Mouse (Mus musculus): ENCODE data around the gene Kbtbd13. TPM values are rescaled to one million over a fixed set of nuclear protein-coding genes. Genes with fewer than 3 reads are reported as not detected.
"Not testable (repeated sequence)": the region's sequence is repeated elsewhere in the genome, so short reads cannot be mapped to it uniquely, and the experiment has no call there.

Kbtbd13 gene
- polyA plus RNA-seq, 1 experiment from 2014 or later = 1.3 TPM

DNA sequence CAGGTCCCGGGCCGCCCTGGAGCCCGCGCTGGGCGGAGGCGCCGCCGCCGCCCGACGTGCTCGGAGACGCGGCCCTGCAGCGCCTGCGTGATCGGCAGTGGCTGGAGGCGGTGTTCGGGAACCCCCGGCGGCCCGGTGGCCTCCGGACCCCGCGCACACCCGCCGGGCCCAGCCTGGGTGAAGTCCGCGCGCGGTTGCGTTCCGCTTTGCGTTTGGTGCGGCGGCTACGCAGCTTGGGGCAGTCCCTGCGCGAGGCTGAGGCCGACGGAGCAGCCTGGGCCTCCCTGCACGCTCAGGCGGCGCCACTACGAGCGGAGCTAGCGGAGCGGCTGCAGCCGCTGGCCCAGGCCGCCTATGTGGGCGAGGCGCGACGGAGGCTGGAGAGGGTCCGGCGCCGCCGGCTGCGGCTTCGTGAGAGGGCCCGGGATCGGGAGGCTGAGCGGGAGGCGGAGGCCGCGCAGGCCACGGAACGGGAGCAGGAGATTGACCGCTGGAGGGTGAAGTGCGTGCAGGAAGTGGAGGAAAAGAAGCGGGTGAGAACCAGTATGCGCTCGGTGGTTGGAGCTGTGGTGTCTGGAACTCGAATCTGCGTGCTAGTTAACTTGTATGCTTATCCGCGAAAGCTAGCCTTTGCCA lies 44.9 kb downstream of the Kbtbd13 start:
- H3K36me3 ChIP-seq (ENCODE audit: control insufficient read depth, insufficient read depth, low read length) = no peaks in the 10 kb centered on the region
- no peaks in the 10 kb centered on the region for H3K27me3 ChIP-seq (ENCODE audit: control insufficient read depth, insufficient read depth, low read length)
- WGBS = under 1% methylated on average over 76 of the region's 77 CpGs
- H3K9ac ChIP-seq (ENCODE audit: low read length) = peak overlapping the region; percentile 97
- ATAC-seq (ENCODE audit: insufficient read depth, low FRiP score) = peak; percentile 77
- 0 out of 2 replicates have a peak, but pooled peaks cover 5% of the 10 kb centered on the region for H3K9me3 ChIP-seq (replicated peaks; ENCODE audit: control insufficient read depth, low read length)
- peak overlapping the region; percentile 97 for H3K27ac ChIP-seq (ENCODE audit: low read length)
- peak overlapping the region; percentile 93 for H3K4me2 ChIP-seq (ENCODE audit: low read depth, low read length)
- H3K4me1 ChIP-seq (ENCODE audit: control insufficient read depth, insufficient read depth, low read length) = peaks cover 11% of the 10 kb centered on the region
- H3K4me3 ChIP-seq (replicated peaks; ENCODE audit: low read length) = peak overlapping the region; percentile 99

DNA sequence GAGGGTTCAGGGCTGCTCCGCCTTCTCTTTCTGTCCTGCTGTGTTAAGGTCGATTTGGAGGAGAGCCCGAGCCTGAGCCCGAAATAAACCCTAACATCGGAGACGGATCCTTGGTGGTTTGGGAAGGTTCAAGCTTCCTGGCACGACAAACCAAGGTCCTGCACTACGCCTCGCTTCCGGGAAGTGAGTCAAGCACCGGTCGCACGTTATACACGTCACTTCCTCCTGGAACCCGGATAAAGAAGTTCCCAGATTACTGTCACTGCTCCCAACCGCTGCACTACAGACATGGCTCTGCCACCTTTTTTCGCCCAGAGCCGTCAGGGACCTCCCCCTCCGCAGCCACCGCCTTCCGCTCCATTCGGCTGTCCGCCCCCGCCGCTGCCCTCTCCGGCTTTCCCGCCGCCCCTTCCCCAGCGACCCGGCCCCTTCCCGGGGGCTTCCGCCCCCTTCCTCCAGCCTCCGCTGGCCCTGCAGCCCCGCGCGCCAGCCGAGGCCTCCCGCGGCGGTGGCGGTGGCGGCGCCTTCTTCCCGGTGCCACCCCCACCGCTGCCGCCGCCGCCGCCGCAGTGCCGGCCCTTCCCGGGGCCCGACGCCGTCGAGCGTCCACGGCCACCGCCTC lies 45.5 kb downstream of the Kbtbd13 start, which contains the start of gene Pdcd7:
Pdcd7 (plus strand) TSS at position 251 of the 622 bp plus-strand sequence.
- peak within 1 kb of the TSS; percentile 97 for H3K27ac ChIP-seq (ENCODE audit: low read length)
- H3K9me3 ChIP-seq (replicated peaks; ENCODE audit: control insufficient read depth, low read length) = 0 out of 2 replicates have a peak, but pooled peaks cover 5% of the 10 kb centered on the region
- peaks cover 11% of the 10 kb centered on the region for H3K4me1 ChIP-seq (ENCODE audit: control insufficient read depth, insufficient read depth, low read length)
- peak within 1 kb of the TSS; percentile 99 for H3K4me3 ChIP-seq (replicated peaks; ENCODE audit: low read length)
- peak within 1 kb of the TSS; percentile 97 for H3K9ac ChIP-seq (ENCODE audit: low read length)
- H3K4me2 ChIP-seq (ENCODE audit: low read depth, low read length) = peak within 1 kb of the TSS; percentile 93
- no peaks in the 10 kb centered on the region for H3K36me3 ChIP-seq (ENCODE audit: control insufficient read depth, insufficient read depth, low read length)
- ATAC-seq (ENCODE audit: insufficient read depth, low FRiP score) = peak; percentile 94
- H3K27me3 ChIP-seq (ENCODE audit: control insufficient read depth, insufficient read depth, low read length) = no peaks in the 10 kb centered on the region
- under 1% methylated on average over 57 of the region's 59 CpGs for WGBS

DNA sequence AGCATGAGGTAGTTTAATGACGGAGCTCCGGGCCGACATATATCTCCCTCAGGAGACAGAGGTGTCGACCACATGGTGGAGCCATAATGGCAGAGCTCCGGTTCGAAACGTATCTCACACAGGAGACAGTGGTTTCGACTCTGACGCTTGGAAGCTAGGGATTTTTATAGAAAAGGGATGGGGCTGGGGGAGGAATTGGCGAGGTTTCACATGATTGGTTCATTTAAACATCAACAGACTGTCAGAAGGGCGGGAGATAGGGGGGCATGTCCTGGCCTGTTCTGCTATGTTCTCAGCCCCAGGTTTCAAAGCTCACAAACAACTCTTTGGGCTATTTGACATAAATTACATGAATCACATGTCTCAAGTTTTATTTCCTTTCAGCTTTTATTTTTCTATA lies 46.0 kb downstream of the Kbtbd13 start:
- not testable (repeated sequence) for H3K36me3 ChIP-seq (ENCODE audit: control insufficient read depth, insufficient read depth, low read length); H3K9me3 ChIP-seq (replicated peaks; ENCODE audit: control insufficient read depth, low read length); ATAC-seq (ENCODE audit: insufficient read depth, low FRiP score); H3K27me3 ChIP-seq (ENCODE audit: control insufficient read depth, insufficient read depth, low read length)
- peak overlapping the region; percentile 97 for H3K27ac ChIP-seq (ENCODE audit: low read length)
- H3K4me2 ChIP-seq (ENCODE audit: low read depth, low read length) = peak overlapping the region; percentile 93
- H3K9ac ChIP-seq (ENCODE audit: low read length) = peak overlapping the region; percentile 97
- 72% methylated on average over 11 of the region's 11 CpGs for WGBS
- peaks cover 11% of the 10 kb centered on the region for H3K4me1 ChIP-seq (ENCODE audit: control insufficient read depth, insufficient read depth, low read length)
- H3K4me3 ChIP-seq (replicated peaks; ENCODE audit: low read length) = peak overlapping the region; percentile 99

DNA sequence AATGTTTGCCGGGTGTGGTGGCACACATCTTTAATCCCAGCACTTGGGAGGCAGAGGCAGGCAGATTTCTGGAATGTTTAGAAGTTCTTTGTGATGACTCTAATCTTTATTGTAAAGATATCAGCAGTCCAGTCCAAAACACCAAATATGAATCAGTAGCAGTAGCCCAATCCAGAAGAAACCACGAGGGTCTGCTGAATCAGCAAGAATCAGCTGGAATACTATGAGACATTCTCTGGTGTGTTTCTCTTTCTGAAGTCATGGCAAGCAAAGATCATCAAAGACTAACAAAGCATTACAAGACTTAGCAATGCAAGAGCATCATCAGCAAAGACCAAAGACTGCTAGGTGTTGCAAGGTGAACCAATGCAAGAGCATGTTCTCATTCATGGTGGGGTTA lies 51.0 kb downstream of the Kbtbd13 start:
- H3K4me3 ChIP-seq (replicated peaks; ENCODE audit: low read length) = no peak overlapping the region
- H3K27ac ChIP-seq (ENCODE audit: low read length) = no peak overlapping the region
- 87% methylated on average over 2 of the region's 2 CpGs for WGBS
- no peaks in the 10 kb centered on the region for H3K36me3 ChIP-seq (ENCODE audit: control insufficient read depth, insufficient read depth, low read length)
- H3K4me2 ChIP-seq (ENCODE audit: low read depth, low read length) = no peak overlapping the region
- H3K4me1 ChIP-seq (ENCODE audit: control insufficient read depth, insufficient read depth, low read length) = no peaks in the 10 kb centered on the region
- H3K27me3 ChIP-seq (ENCODE audit: control insufficient read depth, insufficient read depth, low read length) = no peaks in the 10 kb centered on the region
- no peak for ATAC-seq (ENCODE audit: insufficient read depth, low FRiP score)
- H3K9ac ChIP-seq (ENCODE audit: low read length) = no peak overlapping the region
- H3K9me3 ChIP-seq (replicated peaks; ENCODE audit: control insufficient read depth, low read length) = peaks cover 5% of the 10 kb centered on the region; the same call in 1 of the 2 replicates

- Histone ChIP-seq H3K27me3 (ENCODE audit: control insufficient read depth, insufficient read depth, low read length) (no peaks in the 10 kb centered on the region), H3K4me2 (ENCODE audit: low read depth, low read length) (no peak overlapping the region), H3K27ac (ENCODE audit: low read length) (no peak overlapping the region), H3K4me1 (ENCODE audit: control insufficient read depth, insufficient read depth, low read length) (no peaks in the 10 kb centered on the region), H3K36me3 (ENCODE audit: control insufficient read depth, insufficient read depth, low read length) (no peaks in the 10 kb centered on the region), H3K9ac (ENCODE audit: low read length) (no peak overlapping the region), H3K9me3 (replicated peaks; ENCODE audit: control insufficient read depth, low read length) (no peaks in the 10 kb centered on the region; the same call in 1 of the 2 replicates), H3K4me3 (replicated peaks; ENCODE audit: low read length) (no peak overlapping the region)
- ATAC-seq (ENCODE audit: insufficient read depth, low FRiP score) = no peak
- 83% methylated on average over 4 of the region's 4 CpGs for WGBS
These were observed 52.3 kb downstream of the Kbtbd13 start for GRCm38 (mm10) chr9:65339146-65339545.

Other genes starting within 250 kb of the Kbtbd13 start
- gene Parp16, start 196.3 kb downstream of the Kbtbd13 start, polyA plus RNA-seq (2015; fragmentation: Nextera tagmentation; extraction: Ambion mirVana) = 7.5 and 7.6 TPM in 2 replicates
- gene Cilp, start 126.5 kb downstream of the Kbtbd13 start, polyA plus RNA-seq (2015; fragmentation: Nextera tagmentation; extraction: Ambion mirVana) = 0.81 and 0.90 TPM in 2 replicates
- gene Clpx, start 97.4 kb downstream of the Kbtbd13 start, polyA plus RNA-seq (2015; fragmentation: Nextera tagmentation; extraction: Ambion mirVana) = 53.9 and 54.8 TPM in 2 replicates
- gene Pdcd7, start 45.5 kb downstream of the Kbtbd13 start, polyA plus RNA-seq (2015; fragmentation: Nextera tagmentation; extraction: Ambion mirVana) = 3.4 and 3.6 TPM in 2 replicates
- 0.40 TPM in 1 of 2 replicates, not detected in the other for gene Ubap1l, start 30.6 kb downstream of the Kbtbd13 start, polyA plus RNA-seq (2015; fragmentation: Nextera tagmentation; extraction: Ambion mirVana)
- gene Rasl12, start 6.9 kb upstream of the Kbtbd13 start, polyA plus RNA-seq (2015; fragmentation: Nextera tagmentation; extraction: Ambion mirVana) = 7.6 TPM in 2 replicates
- 0.69 and 1.7 TPM in 2 replicates for gene Slc51b, start 31.3 kb upstream of the Kbtbd13 start, polyA plus RNA-seq (2015; fragmentation: Nextera tagmentation; extraction: Ambion mirVana)
- 18.8 and 21.9 TPM in 2 replicates for gene Mtfmt, start 44.1 kb upstream of the Kbtbd13 start, polyA plus RNA-seq (2015; fragmentation: Nextera tagmentation; extraction: Ambion mirVana)
- 82.4 and 95.8 TPM in 2 replicates for gene Spg21, start 69.3 kb upstream of the Kbtbd13 start, polyA plus RNA-seq (2015; fragmentation: Nextera tagmentation; extraction: Ambion mirVana)
- gene Ankdd1a, start 128.5 kb upstream of the Kbtbd13 start, polyA plus RNA-seq (2015; fragmentation: Nextera tagmentation; extraction: Ambion mirVana) = 0.19 and 0.65 TPM in 2 replicates
- 21.4 and 23.0 TPM in 2 replicates for gene Plekho2, start 188.4 kb upstream of the Kbtbd13 start, polyA plus RNA-seq (2015; fragmentation: Nextera tagmentation; extraction: Ambion mirVana)
- 12.2 and 12.7 TPM in 2 replicates for gene Pif1, start 195.5 kb upstream of the Kbtbd13 start, polyA plus RNA-seq (2015; fragmentation: Nextera tagmentation; extraction: Ambion mirVana)
- gene Rbpms2, start 238.0 kb upstream of the Kbtbd13 start, polyA plus RNA-seq (2015; fragmentation: Nextera tagmentation; extraction: Ambion mirVana) = 20.4 and 22.9 TPM in 2 replicates

Data from stomach, embryonic 16.5 days (tissue).